Mouse (Mus musculus) urinary bladder, postnatal 10 days (tissue): ENCODE data around the gene St13.
A peak's percentile ranks its signal among the peaks of the same experiment; 100 is the strongest.
"Not testable (repeated sequence)": the region's sequence is repeated elsewhere in the genome, so short reads cannot be mapped to it uniquely, and the experiment has no call there.

Source experiments
- DNase-seq: peaks from one replicate; pipeline ENCODE4 v3.0.0; 2022; ENCODE audit warnings: low spot score

St13 gene

GRCm38 (mm10) chr15:81399638-81400315 lies at the start of gene St13, which contains the start of gene Xpnpep3:
Gene St13 (minus strand): TSS chr15:81400077.
Gene Xpnpep3 (plus strand): TSS chr15:81400138.
- peak; percentile 98 for DNase-seq

GRCm38 (mm10) chr15:81448463-81448862 lies 48.6 kb upstream of the St13 start:
- no peak for DNase-seq

- DNase-seq, result no peak
These were observed 39.4 kb upstream of the St13 start for GRCm38 (mm10) chr15:81439236-81439635.

- no peak for DNase-seq
These were observed 38.5 kb upstream of the St13 start for GRCm38 (mm10) chr15:81438345-81438744.

GRCm38 (mm10) chr15:81431195-81431594 lies 31.3 kb upstream of the St13 start:
- no peak for DNase-seq

- DNase-seq, result no peak
These were observed 28.1 kb upstream of the St13 start for GRCm38 (mm10) chr15:81427947-81428346.

- no peak for DNase-seq
These were observed 25.4 kb upstream of the St13 start for GRCm38 (mm10) chr15:81425311-81425710.

- no peak for DNase-seq
These were observed 22.3 kb upstream of the St13 start for GRCm38 (mm10) chr15:81422156-81422681.

GRCm38 (mm10) chr15:81421454-81421853 lies 21.6 kb upstream of the St13 start:
- DNase-seq, result no peak

- no peak for DNase-seq
These were observed 18.2 kb upstream of the St13 start for GRCm38 (mm10) chr15:81418065-81418464.

- DNase-seq, result not testable (repeated sequence)
These were observed 17.0 kb upstream of the St13 start for GRCm38 (mm10) chr15:81416763-81417310.

GRCm38 (mm10) chr15:81408199-81408598 lies 8.3 kb upstream of the St13 start, which contains the start of gene Dnajb7:
Gene Dnajb7 (minus strand): TSS chr15:81408299.
- DNase-seq, result no peak

GRCm38 (mm10) chr15:81405008-81405407 lies 5.1 kb upstream of the St13 start:
- DNase-seq, result no peak

GRCm38 (mm10) chr15:81399297-81399637 lies 610 bp downstream of the St13 start:
- no peak for DNase-seq

- no peak for DNase-seq
These were observed 1.7 kb downstream of the St13 start for GRCm38 (mm10) chr15:81398189-81398588.

- no peak for DNase-seq
These were observed 5.5 kb downstream of the St13 start for GRCm38 (mm10) chr15:81394211-81394915.

GRCm38 (mm10) chr15:81392997-81393396 lies 6.9 kb downstream of the St13 start:
- no peak for DNase-seq

- no peak for DNase-seq
These were observed 13.6 kb downstream of the St13 start for GRCm38 (mm10) chr15:81386327-81386726.

- no peak for DNase-seq
These were observed 21.0 kb downstream of the St13 start for GRCm38 (mm10) chr15:81378845-81379244.

- no peak for DNase-seq
These were observed 25.3 kb downstream of the St13 start for GRCm38 (mm10) chr15:81374621-81375020.

GRCm38 (mm10) chr15:81370356-81370755 lies 29.5 kb downstream of the St13 start:
- no peak for DNase-seq

- DNase-seq, result no peak
These were observed 31.3 kb downstream of the St13 start for GRCm38 (mm10) chr15:81368601-81369000.

GRCm38 (mm10) chr15:81366241-81366640 lies 33.6 kb downstream of the St13 start:
- no peak for DNase-seq
